Mouse (Mus musculus) liver, embryonic 14.5 days (tissue): ENCODE results near the gene Ubr4. TPM values are rescaled to one million over a fixed set of nuclear protein-coding genes. Genes with fewer than 3 reads are reported as not detected.

ENCODE experiments used
- ATAC-seq: fragments of 200-750 bp; cut with Nextera tagmentation; 2 replicates; pipeline ENCODE4 v1.8.0; 2017; ENCODE audit warnings: moderate number of reproducible peaks, mild to moderate bottlenecking, moderate library complexity; ENCODE audit not compliant: insufficient read depth
- DNase-seq, 3 experiments: peaks; one replicate each; pipeline ENCODE4 v3.0.0-alpha.2; 2012 to 2013; ENCODE audit warnings: low read depth in 3 of 3, low spot score in 3 of 3
- H3K27ac ChIP-seq: fragments of 300-500 bp; sonication (generic); 2 replicates; pipeline ENCODE4 v1.5.1; 2014; ENCODE audit warnings: moderate library complexity, mild to moderate bottlenecking, control low read depth, inconsistent platforms
- H3K27me3 ChIP-seq: fragments of 300-500 bp; sonication (generic); 2 replicates; pipeline ENCODE4 v1.6.1; 2014; ENCODE audit warnings: mild to moderate bottlenecking, low read length, moderate library complexity; ENCODE audit not compliant: control insufficient read depth, insufficient read depth
- H3K36me3 ChIP-seq: fragments of 300-500 bp; sonication (generic); replicated peaks from 2 replicates; pipeline ENCODE4 v1.6.1; 2014; ENCODE audit warnings: low read depth; ENCODE audit not compliant: control insufficient read depth, insufficient read depth
- H3K4me1 ChIP-seq, 2 experiments: fragments of 200-500 bp in 1 of 2; fragments of 300-500 bp in 1 of 2; sonication (generic) in 1 of 2; replicated peaks; 2 replicates each; pipeline ENCODE4 v1.6.1; 2012 to 2014; ENCODE audit warnings: antibody characterized with exemption in 1 of 2, inconsistent platforms in 1 of 2, low read length in 1 of 2; ENCODE audit not compliant: control insufficient read depth in 2 of 2, insufficient read depth in 2 of 2
- H3K4me2 ChIP-seq: fragments of 300-500 bp; sonication (generic); 2 replicates; pipeline ENCODE4 v1.6.1; 2014; ENCODE audit warnings: low read depth, mild to moderate bottlenecking, control low read depth, moderate library complexity
- H3K4me3 ChIP-seq, 2 experiments: fragments of 200-500 bp in 1 of 2; fragments of 300-500 bp in 1 of 2; sonication (generic) in 1 of 2; 2 replicates each; pipeline ENCODE4 v1.5.1; 2012 to 2014; ENCODE audit warnings: low read depth in 2 of 2, low read length in 2 of 2, mild to moderate bottlenecking in 2 of 2, control low read depth in 1 of 2, inconsistent platforms in 1 of 2, moderate library complexity in 1 of 2; ENCODE audit not compliant: insufficient read depth in 1 of 2
- H3K9ac ChIP-seq: fragments of 300-500 bp; sonication (generic); replicated peaks from 2 replicates; pipeline ENCODE4 v1.6.1; 2014; ENCODE audit warnings: mild to moderate bottlenecking, control low read depth, moderate library complexity
- H3K9me3 ChIP-seq: fragments of 300-500 bp; sonication (generic); 2 replicates; pipeline ENCODE4 v1.6.1; 2016; ENCODE audit warnings: low read length, mixed read lengths; ENCODE audit not compliant: control insufficient read depth
- CTCF ChIP-seq: IDR thresholded peaks from 2 replicates; pipeline ENCODE4 v1.5.1; 2016; ENCODE audit warnings: antibody characterized with exemption, low read depth, control low read depth
- EP300 ChIP-seq: IDR thresholded peaks from 2 replicates; pipeline ENCODE4 v1.6.1; 2016; ENCODE audit warnings: antibody characterized with exemption, low read depth
- WGBS: fragments of 180-500 bp; shearing (Covaris S2); extraction: QIAGEN DNeasy Blood & Tissue Kit; methylation state at CpG from one replicate; pipeline ENCODE4 v1.1.7; 2014; ENCODE audit not compliant: insufficient replicate concordance; 5-methylcytosine and 5-hydroxymethylcytosine counted together
- polyA plus RNA-seq, 2 experiments: library from polyadenylated mRNA; depleted of rRNA in 1 of 2; stranded (reverse) in 1 of 2; unstranded in 1 of 2; fragments of >200 nt; fragmentation: Nextera tagmentation in 1 of 2; extraction: Ambion mirVana in 1 of 2; gene quantifications; 2 replicates each; pipeline versions ENCODE4 v1.2.1 to v1.2.3; 2012 to 2014

Ubr4 gene
- polyA plus RNA-seq, 2 experiments, result 34.0 to 55.5 TPM

DNA sequence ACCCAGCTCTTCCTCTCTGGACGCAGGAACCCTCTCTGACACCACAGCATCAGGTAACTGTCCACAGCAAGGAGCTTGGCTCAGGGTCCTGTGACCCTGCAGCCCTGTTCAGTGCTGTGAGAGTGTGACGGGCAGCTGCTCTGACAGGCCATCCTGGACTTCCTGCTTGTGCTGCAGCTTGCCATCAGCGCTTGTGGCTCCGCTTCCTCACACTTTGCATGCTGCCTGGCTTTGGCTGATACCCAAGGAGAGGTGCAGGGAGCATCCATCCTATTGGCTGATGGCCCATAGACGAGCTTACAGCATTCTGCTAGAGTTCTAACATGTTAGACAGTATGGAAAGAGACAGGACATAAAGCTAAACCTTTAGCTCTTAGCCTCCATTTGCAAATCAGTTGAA is 88.8 kb downstream of the Ubr4 start:
- Histone ChIP-seq H3K9me3 (no peaks in the 10 kb centered on the region), H3K36me3 (peaks cover 91% of the 10 kb centered on the region), H3K4me1 (no peaks in the 10 kb centered on the region), H3K4me2 (no peak overlapping the region), H3K4me3 (no peak overlapping the region), H3K27me3 (no peaks in the 10 kb centered on the region), H3K27ac (no peak overlapping the region), H3K9ac (no peak overlapping the region)
- 89% methylated on average over 5 of the region's 5 CpGs for WGBS
- TF ChIP-seq EP300 (no peak), CTCF (no peak)
- ATAC-seq (no peak), DNase-seq (no peak)

DNA sequence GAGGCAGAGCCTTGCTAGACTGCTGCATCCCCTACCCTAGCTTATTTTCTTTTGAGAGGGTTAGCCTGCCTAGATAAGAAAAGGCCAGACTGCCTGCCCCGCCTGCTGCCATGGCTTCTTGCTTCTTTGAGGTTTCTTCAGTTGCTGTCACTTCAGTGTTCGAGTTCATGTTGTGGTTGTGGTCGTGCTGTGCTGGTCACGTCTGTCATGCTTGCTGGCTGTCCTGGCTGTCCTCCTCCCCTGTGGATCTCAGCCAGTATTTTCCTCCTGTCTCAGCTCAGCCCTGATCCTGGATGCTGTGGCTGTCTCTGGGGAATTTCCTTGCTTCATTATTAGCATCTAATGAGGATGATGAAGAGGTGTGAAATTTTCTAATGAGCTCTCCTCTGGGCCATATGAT is 89.4 kb downstream of the Ubr4 start:
- Histone ChIP-seq H3K4me2 (no peak overlapping the region), H3K4me1 (no peaks in the 10 kb centered on the region), H3K27ac (no peak overlapping the region), H3K9me3 (no peaks in the 10 kb centered on the region), H3K36me3 (peaks cover 91% of the 10 kb centered on the region), H3K9ac (no peak overlapping the region), H3K27me3 (no peaks in the 10 kb centered on the region), H3K4me3 (no peak overlapping the region)
- 63% methylated on average over 4 of the region's 4 CpGs for WGBS
- no peak for DNase-seq
- no peak for ATAC-seq
- TF ChIP-seq CTCF (no peak), EP300 (no peak)

DNA sequence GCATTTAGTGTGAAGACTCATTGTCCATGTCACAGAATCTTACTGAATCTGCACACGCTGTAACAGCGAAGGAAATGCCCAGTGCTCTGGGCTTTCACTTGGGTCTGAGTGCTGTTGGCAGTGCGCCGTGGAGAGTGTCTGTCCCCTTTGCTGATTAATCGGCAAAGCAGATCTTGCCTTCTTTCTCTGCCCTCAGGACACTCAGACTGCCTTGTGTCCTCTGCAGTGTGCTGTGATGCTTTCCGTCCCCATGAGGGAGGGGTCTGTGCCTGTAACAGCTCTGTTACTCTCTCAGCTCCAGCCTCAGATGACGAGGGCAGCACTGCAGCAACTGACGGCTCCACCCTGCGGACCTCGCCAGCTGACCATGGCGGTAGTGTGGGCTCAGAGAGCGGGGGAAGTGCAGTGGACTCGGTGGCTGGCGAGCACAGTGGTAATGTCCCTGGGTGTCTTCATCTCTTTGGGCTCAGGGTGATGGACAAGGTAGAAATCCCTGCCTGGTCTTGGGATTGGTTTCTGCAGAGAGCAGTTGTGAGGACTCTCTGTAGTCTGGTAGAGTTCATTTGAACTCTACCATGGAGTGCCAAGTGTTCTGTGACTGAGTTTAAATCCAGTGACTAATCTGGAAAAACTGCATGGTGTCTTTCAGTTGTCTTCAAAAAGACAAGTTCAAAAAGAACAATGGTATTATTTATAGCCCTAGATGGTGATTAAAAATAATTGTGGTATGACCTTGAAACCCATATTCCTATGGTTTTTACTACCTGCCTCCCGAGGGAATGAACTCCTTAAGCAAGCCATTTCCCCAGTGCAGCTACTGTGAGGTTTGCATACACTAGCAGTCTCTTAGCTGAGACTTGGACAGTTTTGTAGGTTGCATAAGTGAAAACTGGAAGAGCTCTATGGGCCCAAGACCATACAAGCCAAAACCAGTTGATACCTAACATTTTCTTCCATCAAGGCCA is 90.3 kb downstream of the Ubr4 start:
- H3K9ac ChIP-seq, result no peak overlapping the region
- WGBS, result 84% methylated on average over 15 of the region's 15 CpGs
- no peak overlapping the region for H3K4me3 ChIP-seq
- H3K4me2 ChIP-seq, result no peak overlapping the region
- ATAC-seq (no peak), DNase-seq (no peak)
- no peaks in the 10 kb centered on the region for H3K9me3 ChIP-seq
- peaks cover 91% of the 10 kb centered on the region for H3K36me3 ChIP-seq
- H3K4me1 ChIP-seq, result no peaks in the 10 kb centered on the region
- no peak overlapping the region for H3K27ac ChIP-seq
- no peaks in the 10 kb centered on the region for H3K27me3 ChIP-seq
- TF ChIP-seq CTCF, result no peak
- TF ChIP-seq EP300, result no peak

DNA sequence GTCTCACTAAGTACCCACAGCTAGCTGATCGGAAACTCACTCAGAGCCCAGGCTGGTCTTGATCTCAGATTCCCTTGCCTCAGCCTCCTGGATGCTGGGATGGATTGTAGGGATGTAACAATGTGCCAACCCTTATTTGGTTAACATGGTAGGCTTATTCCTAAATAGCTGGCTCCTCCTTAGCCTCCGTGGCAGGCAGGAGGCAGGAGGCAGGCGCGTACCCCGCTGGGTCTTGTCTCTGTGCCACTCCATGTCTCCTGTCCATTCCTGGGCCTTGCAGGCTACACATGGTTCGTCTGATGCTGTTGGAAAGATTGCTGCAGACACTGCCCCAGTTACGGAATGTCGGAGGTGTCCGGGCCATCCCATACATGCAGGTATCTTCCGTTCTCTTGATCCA is 91.9 kb downstream of the Ubr4 start:
- Histone ChIP-seq H3K9ac (no peak overlapping the region), H3K4me2 (no peak overlapping the region), H3K27ac (no peak overlapping the region), H3K36me3 (peaks cover 92% of the 10 kb centered on the region), H3K4me3 (no peak overlapping the region), H3K4me1 (no peaks in the 10 kb centered on the region), H3K27me3 (no peaks in the 10 kb centered on the region), H3K9me3 (no peaks in the 10 kb centered on the region)
- no peak for ATAC-seq
- DNase-seq, result no peak
- WGBS, result 87% methylated on average over 10 of the region's 10 CpGs
- TF ChIP-seq EP300, result no peak
- TF ChIP-seq CTCF, result no peak

DNA sequence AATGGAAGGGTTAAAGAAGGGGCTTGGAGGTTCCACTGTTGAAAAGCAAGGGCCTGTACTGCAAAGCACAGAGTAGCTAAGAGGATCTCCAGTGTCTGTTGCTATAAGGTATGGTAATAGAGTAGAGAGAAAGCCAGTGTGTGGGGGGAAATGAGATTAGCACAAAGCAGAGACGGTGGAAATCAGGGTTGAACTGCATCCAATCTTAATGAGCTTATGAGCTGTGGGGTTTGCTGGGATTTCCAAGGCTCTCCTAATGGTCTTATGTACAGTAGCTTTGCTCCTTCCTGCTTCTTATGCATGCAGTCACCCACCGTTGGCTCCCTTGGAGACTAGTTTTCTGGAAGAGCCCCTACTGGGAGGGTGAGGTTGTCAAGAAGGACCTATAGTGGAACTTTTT is 93.8 kb downstream of the Ubr4 start:
- Histone ChIP-seq H3K36me3 (peaks cover 92% of the 10 kb centered on the region), H3K27ac (no peak overlapping the region), H3K9ac (no peak overlapping the region), H3K9me3 (no peaks in the 10 kb centered on the region), H3K4me3 (no peak overlapping the region), H3K4me1 (no peaks in the 10 kb centered on the region), H3K4me2 (no peak overlapping the region), H3K27me3 (no peaks in the 10 kb centered on the region)
- TF ChIP-seq EP300, result no peak
- TF ChIP-seq CTCF, result no peak
- DNase-seq, result no peak
- 84% methylated on average over 2 of the region's 2 CpGs for WGBS
- no peak for ATAC-seq
